Mouse (Mus musculus) liver, postnatal 0 days (tissue): ENCODE results near the gene Zfp326.

Experiments used
- CTCF ChIP-seq: sonication (generic); IDR thresholded peaks from 2 replicates; pipeline ENCODE4 v1.5.1; 2016; ENCODE audit warnings: antibody characterized with exemption, low read depth
- EP300 ChIP-seq: IDR thresholded peaks from 2 replicates; pipeline ENCODE4 v1.6.1; 2016; ENCODE audit warnings: antibody characterized with exemption, low read depth, mild to moderate bottlenecking

DNA sequence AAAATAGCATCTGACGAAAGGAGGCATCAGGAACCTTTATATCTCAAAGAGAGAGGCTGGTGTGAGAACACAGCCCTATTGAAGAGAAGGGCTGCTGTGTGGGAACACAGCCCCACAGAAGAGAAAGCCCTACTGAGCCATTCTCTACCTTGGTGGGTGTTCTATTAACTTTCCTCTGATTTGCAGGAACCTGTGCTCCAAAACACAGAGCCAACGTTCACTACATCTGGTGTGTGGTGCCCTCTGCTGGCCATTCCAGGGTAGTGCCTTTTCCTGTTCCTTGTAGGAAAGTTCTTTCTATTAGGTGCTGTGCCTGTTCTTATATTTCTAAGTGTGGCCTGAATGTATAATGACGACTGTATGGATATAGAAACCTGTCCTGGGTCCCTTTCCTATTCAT lies 7.8 kb upstream of the Zfp326 start:
- TF ChIP-seq CTCF (peak; percentile 95), EP300 (no peak)
